Mouse (Mus musculus) CD8-positive naive resting alpha-beta T cell, adult 2 months (primary cell): ENCODE measurements around the gene Pde1a.

Experiments
- DNase-seq, 2 experiments: peaks; one replicate each; pipeline ENCODE4 v3.0.0; 2022; ENCODE audit warnings: low read depth in 2 of 2, low spot score in 2 of 2

Pde1a gene

GRCm38 (mm10) chr2:79825853-79826252 lies 303.4 kb downstream of the Pde1a start:
- no peak for DNase-seq

- DNase-seq: no peak
Observed at GRCm38 (mm10) chr2:79819543-79819942, 309.7 kb downstream of the Pde1a start.

GRCm38 (mm10) chr2:79815708-79816484 lies 313.4 kb downstream of the Pde1a start:
- DNase-seq: no peak

DNA sequence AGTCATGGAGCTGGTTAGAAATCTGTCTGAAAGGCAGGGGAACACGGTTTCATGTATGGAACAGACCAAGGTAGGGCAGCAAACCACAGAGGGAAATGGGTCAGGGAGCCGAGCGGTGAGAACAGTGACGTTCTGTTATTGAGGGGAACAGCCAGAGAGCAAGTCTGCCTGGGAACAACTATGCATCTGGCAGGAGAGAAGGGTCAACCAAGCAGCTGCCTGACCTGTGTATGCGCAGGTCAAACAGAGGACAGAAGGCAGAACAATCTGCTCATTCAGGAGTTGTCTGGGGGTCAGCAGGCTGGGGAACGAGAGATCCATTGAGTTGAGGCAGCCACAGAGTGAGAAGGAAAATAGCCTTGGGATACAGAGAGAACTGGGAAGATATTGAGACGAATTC lies 330.6 kb downstream of the Pde1a start:
- DNase-seq: no peak

GRCm38 (mm10) chr2:79797444-79797843 lies 331.8 kb downstream of the Pde1a start:
- DNase-seq: no peak

DNA sequence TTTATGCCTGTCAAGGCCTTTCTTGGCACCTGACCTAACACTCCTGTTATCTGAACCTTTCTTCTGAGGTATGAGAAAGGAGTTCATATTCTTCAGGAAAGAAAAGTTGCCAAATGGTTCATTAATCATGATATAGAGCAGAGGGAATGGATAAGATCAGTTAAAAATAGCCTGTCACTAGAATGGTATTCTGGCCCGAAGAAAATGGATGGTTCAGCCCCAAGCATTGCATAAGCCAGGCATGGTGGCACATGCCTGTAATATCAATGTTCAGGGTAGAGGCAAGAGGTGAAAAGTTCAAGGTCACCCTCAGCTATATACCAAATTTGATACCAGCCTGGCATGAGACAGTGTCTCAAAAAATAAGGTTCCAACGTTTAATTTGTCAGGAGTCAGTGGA lies 336.1 kb downstream of the Pde1a start:
- DNase-seq: no peak

DNA sequence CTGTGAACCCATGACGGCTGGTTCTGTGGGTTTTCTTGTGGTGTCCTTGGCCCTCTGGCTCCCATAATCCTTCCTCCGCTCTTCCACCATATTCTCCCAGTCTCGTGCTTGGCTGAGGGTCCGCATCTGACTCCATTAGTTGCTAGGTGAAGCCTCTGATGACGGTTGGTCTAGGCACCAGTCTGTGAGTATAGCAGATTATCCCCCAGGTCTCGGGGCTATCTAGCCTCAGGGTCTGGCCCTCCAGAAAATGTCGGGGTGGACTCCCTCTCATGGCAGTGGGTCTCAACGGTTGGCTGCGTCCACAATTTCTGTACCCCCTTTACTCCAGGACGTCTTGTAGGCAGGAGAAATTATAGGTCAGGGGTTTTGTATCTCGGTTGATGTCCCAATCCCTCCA lies 342.8 kb downstream of the Pde1a start:
- DNase-seq: no peak

DNA sequence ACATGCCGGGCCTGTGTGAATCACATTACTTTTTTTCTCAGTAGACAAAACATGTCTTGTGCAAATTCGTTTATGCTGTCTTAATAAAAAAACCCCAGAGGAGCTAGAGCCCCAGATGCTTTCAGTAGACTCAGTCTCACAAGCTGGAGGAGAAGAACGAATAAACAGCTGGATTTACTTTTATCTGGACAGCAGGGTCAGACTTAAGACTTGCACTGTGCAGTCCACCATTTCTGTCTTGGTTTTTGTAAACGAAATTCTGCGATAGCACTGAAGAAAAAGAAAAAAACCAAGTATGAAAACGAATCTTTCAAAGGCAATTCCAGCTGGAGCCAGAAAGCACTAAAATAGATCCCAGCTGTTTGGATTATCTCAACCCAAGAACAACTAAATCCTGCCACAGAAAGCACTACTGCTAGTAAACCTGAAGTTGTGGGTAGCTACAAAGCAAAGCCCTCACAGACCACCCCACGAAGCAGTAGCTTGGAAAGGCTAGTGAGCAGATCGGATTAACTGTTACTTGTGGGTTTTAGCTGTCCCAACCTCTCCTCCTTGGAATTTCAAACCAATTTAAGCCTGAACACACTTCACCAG lies 343.6 kb downstream of the Pde1a start:
- DNase-seq: no peak
